Mouse (Mus musculus) common myeloid progenitor, adult 5-6 weeks (primary cell): Measurements from ENCODE around the gene Gfra1. TPM values are rescaled to one million over a fixed set of nuclear protein-coding genes. Genes with fewer than 3 reads are reported as not detected.

Source experiments
- ATAC-seq: replicated peaks from 2 replicates; pipeline ENCODE4 v1.8.0; 2016; ENCODE audit warnings: low read depth, mild to moderate bottlenecking, moderate TSS enrichment, inconsistent platforms; ENCODE audit not compliant: poor library complexity, severe bottlenecking
- total RNA-seq: library from RNA; stranded (forward); fragments of 200-1000, 187-1606 nt; gene quantifications from 2 replicates; pipeline ENCODE4 v1.2.3, GENCODE M21; 2017

Gfra1 gene
- total RNA-seq, 1 experiment from 2014 or later = 0.09 TPM

DNA sequence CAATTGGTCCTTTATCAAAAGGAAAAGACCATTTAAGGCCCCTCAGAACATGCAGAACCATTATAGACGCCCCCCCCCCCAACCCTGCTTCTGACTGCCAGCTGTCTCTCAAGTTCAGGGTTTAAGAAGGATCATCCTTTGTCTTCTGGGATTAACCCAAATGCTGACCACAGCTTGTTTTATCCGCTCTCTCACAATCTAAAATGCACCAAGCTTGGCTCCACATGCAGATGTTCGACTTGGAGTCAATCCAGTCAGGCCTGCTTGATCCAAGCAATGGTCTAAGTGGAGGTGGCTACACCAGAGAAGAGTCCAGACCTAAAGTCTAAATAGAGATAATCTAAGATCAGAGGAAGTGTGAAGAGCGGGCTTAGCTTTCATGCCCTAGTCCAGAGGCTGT is 114.4 kb downstream of the Gfra1 start:
- ATAC-seq = no peak

DNA sequence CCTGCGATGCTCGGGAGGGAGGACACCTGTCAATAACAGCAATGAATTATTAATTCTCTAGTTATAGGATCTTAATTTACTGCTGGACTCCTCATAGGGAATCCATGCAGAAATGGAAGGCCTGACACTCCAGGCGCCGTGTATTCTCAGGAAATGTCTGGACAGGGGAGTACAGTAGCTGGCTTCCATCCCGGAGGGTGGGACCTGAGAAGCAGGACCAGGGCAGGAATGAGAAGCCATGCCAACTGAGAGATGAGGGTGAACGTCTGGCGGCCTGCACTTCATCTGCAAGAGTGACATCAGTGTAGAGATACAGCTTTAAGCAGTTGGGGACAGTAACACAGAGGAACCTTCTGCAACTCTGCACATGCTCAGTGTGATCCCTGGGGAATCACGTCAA is 115.5 kb downstream of the Gfra1 start:
- no peak for ATAC-seq

DNA sequence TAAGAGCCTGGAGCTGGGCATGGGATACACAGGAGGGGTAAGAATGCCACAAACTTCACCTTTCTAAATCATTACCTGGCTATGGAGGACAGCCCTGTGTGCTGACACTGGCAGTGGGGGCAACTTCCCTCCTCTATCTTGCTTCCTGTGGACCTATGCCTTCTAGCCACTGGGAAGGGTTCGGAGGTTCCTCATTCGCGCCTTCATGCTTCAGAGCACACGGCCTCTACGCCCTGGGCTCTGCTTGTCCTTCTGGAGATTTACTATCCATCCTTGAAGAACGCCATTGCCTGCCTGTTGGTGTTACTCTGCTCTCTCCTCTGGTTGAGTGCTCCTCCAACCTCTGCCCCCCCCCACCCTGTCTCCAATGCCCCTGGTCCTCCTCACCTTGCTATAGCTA is 118.9 kb downstream of the Gfra1 start:
- peak; percentile 71; the same call in 1 of the 2 replicates for ATAC-seq

DNA sequence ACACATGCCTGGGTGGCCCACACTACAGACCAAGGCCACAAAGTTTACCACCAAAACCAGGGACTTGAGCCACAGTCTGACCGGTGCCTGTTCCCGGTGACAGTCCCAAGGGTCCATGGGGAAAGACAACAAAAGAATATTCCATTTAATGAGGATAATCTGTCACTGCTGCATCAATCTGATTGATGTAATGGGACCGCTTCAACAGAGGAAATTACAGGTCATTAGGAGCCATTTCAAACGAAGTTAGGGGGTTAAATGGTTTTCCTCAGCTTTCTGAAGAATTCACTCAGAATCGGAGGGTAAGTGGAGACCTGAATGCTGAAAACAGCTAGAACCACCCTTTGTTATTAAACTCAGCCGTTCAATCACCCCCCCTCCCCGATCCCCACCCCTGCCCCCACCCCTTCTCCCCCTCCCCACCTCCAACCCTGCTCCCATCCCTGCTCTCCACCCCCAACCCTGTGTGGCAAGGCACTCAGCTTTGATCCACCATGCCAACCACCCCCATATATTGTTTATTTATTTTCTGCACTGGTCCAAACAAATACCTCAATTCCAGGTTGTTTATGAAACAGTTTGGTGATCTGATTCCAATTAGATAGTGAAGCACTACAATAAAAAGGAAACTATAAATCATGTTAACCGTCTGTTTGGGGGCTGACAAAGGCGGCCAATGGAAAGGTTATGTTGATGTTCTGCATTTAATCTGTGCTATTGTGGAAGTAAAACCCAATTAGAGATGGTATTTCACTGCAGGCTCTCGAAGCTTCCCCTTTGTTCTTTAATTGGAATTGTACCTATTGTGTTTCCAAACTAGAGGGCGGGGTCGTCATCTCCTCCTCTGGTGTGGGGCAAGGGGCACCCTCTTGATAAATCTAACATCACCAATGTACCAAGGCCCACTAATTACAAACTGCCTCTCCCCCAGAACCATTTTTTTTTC is 119.9 kb downstream of the Gfra1 start:
- no peak for ATAC-seq

DNA sequence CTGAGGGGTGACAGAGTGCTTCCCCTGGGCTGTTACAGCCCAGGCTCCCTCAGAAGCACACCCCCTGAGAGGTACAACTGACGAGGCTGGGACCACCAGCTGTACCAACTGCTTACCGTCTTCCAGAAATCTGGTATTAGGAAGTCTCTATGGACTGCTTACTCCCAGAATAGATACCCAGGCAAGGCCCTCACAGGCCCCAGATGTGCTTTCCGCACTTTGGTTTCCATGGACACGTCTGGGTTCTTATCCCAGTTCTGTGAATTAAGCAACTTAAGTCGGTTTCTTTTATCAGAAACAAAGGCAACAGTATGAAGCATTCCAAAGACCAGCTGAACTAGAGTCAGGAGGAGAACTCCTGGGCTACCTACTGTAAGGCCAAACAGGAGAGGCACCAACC is 126.4 kb downstream of the Gfra1 start:
- ATAC-seq = no peak

DNA sequence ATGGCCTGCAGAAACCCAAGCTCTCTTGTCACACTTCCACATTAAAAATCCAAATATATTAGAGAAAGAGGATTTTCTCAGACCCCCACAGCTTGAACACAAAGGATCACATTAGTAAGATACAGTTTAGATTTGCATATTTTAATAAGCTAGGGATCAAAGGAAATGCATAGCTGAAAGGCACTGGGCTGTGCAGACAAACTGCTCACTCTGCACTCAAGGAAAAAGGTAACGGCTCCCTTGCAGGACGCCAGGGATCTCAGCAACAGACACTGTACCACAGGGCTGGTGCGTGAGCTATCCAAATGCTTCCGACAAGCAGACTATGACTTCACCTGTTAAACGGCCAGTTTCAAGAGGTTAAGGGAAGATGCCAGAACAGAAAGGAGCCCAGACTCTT is 127.7 kb downstream of the Gfra1 start:
- no peak for ATAC-seq

DNA sequence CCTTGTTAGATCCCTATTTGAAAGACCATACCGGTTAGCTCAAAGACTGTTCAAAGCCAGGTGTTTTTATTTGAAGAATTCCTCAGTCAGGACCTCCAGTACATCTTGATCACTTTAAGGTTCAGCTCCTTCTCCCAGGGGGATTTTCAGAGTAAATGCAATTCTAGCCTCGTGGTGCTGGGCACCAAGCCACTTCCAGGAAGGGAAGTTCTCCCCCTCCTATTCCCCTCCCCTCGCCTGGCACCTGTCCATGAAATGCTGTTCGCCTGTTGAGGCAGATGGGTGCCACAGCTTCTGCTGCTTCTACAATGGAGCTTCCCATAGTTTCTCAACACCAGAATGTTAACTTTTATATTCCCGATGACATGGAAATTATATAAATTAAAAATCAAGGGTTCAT is 139.2 kb downstream of the Gfra1 start:
- ATAC-seq = no peak

DNA sequence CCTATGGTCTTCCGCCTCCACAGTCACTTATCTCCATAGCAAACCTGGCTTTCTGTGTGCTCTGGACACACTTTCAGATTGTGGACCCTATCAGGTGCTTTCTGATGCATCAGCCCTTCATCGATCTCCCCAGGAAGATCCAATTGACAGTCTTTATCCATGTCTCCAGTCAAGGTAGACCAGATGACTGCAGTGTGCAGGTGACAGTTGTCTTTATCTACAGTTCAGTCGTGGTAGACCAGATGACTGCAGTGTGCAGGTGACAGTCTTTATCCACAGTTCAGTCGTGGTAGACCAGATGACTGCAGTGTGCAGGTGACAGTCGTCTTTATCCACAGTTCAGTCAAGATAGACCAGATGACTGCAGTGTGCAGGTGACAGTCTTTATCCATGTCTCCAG is 140.0 kb downstream of the Gfra1 start:
- ATAC-seq = no peak

DNA sequence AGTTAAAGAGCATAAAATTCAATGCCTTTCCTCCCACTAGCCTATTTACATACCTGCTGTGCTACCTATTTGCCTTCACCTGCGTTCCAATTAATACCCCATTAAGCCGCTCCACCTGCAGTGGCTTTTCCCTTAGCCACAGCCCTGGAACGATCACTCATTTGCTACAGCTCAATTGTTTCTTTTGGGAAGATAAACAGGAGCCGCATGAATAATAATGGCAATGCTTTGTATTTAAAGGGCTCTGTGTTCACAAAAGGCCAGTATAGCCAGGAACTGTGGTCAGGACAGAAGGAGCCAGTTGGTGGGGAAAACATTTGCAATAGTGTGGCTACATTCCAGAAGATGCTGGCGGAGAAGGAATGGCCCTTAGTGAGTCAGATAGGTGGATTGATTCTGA is 141.1 kb downstream of the Gfra1 start:
- no peak for ATAC-seq

DNA sequence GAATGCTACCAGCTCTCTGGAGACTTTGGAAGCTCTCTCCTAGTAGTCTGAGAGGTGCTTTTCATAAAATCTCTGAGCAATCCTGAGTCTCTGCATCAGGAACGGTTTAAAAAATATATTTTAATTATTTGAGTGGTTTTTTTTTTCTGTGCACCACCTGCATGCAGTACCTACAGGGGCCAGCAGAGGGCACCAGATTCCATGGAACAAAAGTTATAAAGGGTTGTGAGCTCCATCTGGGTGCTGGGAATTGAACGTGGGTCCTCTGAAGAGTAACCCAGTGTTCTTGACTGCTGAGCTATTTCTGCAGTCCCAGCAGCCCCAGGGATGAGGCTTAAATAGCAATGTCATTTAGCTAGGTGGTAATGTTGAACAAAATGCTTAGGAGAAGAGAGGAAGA is 141.9 kb downstream of the Gfra1 start:
- no peak for ATAC-seq

DNA sequence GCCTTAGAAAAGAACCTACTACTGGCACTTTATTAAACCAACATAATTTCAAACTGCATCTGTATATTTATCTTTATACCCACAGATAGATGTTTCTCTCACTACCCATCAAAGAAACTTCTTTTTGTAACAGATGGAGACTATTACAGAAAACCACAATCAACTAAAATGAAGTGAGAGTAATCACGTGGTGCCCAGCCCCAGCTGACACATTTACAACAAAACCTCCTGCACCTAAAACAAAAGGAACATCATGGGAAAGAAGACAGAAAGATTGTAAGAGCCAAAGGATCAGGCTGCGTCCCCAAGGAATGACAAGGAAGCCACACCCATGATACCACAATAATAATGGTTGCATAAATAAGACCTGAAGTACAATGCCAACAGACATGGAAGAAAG is 143.2 kb downstream of the Gfra1 start:
- no peak for ATAC-seq

DNA sequence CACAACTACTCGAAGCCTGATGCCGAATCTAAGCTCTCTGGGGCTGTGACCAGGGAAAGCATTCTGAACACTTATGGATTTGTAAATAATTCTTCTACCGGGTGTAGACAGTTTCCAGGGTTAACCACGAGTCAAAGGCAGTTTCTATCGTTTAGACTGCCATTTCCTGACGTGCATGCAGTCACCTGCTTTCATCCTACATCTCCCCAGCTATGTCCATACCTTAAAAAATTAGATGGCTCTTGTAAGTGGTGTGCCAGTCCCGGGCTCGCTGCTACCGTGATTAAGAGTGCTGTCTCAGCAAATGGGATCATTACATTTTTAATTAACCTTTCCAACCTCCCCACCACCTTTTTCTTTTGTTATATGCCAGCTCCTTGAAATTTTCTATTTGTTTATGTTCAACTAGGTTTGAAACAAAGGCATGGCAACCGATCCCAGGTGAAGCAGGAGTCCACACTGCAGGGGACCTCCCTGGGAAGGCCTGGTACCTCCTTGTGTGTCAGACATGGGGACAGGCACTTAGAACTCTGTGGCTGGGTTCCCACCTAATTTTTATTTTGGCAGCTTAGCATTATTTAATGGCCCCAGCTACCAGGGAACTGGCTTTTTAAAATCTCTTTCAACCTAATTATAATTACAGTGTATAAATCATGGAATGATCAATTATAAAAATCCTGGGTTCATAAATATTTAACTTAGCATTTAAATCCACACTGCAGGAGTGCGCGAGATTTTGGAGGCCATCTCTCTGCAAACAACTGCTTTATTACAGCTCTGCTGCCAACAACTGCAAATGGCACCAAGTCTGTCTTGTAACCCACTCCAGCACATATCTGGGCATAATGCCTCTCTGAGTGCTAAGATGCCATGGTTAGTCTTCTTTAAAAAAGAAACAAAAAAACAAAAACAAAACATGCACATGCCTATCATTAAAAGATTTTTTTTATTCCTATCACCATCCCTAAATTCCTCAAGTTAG is 145.1 kb downstream of the Gfra1 start:
- ATAC-seq = no peak

DNA sequence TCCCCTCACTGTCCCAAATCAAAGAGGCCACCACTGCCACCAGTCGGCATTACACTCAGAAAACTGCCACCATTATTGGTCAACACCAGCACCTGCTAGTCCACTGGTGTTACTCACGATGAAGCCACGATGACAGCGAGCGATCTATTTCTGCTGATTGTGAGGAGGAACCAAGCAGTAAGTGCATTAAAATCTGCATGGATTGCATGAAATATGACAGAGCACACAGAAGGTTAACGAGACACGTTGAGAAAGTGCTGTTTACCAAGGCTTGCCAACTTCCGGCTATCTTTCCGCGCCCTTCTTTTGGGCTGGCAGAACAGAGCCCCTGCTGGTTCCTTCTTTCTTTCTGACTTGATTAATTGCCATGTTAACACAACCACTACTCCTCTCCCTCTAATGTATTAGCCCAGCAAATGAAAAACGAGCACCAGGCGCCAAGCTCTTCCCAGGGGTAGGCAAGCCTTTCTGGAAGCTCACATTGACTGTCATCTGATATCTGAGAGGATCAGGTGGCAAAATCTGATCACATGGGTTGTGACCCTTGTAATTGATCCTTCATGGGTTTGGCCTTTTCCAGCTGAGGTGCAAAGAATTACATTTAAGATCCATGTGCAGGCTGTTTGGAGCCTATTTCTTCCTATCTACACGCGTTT is 146.0 kb downstream of the Gfra1 start:
- 0 out of 2 replicates have a peak, but pooled peaks have one; percentile 32 for ATAC-seq

DNA sequence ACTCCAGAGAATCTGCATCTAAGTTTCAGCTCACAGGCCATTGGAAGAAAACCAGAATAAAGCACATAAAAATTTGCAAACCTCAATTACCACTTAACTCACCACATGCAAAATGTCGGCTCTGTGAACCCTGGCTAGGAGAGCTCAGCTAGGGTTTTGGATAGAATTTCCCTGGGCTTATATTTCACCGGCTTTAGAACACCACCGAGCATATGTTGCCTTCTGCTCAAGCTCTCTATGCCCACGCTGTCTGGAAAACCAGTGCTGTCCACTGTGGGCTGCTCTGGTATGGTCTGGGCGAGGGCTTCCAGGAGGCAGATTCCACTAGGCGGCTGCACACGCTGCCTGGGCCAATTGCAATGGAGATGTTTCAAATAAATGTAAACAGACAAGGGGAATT is 154.6 kb downstream of the Gfra1 start:
- ATAC-seq = no peak

DNA sequence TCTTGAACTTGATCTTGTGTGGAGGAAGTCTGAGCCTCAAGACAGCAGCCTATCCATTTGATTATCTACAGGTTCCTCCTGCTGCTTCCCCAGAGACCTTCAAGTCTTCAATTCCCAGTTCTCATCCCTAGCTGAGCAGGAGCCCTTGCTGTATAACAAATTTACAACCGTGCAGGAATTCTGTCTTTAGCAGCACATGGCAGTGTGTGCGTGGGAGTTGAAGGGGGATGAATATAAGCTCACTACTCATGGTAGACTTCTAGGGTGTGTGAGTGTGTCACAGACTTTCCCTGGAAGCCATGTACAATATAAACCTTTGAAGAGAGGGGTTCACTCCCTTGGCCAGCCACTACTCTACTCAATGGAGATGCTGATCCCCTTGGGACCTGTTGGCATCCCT is 157.8 kb downstream of the Gfra1 start:
- no peak for ATAC-seq

DNA sequence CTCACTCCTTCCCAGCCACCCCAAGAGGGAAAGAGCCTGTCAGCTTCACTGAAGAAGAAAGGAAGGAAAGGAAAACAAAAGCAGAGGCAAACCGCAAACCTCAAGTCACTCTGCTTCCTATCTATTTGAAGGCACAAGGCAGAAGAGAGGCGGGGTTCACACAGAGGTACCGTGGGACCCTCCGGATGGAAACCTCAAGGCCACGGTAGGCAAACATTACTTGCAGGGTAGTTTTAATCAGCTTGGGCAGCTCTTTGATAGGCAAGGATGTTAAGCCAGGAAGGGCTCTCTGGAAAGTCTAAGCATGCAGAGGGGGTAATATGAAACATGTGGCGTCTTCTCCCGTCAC is 158.9 kb downstream of the Gfra1 start:
- peak; percentile 79 for ATAC-seq

DNA sequence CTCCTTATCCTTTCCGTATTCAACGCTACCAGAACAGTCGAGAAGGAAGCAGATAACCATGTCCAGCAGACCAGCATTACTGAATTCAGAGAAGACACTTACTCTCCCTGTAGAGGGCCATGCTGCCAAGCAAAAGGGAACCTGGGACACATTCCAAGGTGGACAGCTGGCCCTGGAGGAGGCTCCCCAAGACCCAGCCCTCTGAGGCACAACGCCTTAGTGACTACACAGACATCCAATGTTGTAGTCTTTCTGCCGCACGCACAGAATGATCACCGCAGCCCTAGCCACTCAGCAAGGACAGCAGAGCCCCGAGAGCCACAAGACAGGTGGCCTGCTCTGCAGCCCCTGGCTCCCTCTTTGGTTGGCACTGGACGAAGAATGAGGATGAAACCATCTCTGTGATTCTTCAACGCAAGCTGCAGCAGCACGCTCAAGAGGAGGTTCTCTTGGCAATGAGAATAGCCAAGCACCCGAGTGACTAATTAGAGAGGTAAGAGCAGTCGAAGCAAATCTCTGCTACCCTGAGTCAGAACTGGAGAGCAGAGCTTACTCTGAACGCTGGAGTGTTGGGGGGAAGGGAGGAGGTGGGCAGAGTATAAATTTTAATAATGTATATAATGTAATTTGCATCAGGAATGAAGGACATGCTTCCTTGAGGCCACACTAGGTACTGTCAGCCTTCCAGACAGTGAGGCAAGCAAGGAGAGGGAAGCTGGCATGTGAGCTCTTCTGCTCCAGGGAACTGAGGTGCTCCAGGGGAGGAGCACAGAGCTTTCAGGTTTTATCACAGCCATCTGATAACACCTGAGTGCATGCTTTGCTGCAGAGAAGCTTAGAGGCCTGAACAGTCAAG is 159.5 kb downstream of the Gfra1 start:
- no peak; the same call in 1 of the 2 replicates for ATAC-seq

DNA sequence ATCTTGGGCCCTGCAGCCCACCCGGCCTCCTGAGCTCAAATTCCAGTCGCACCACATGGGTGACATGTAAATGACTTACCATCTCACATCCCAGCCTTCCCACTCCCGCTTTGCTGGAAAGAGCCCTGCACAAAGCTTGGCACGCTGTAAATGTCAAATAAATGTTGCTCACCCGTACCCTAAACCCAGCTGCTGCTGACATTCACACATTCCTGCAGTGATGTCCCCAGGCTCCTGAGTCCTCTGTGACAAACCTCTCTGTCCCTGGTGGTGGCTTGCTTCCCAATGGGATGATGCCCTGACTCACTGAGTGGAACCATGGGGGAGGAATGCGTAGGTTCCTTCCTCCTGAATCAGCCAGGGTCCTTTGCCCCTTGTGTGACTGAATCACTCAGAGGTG is 167.6 kb downstream of the Gfra1 start:
- no peak for ATAC-seq

DNA sequence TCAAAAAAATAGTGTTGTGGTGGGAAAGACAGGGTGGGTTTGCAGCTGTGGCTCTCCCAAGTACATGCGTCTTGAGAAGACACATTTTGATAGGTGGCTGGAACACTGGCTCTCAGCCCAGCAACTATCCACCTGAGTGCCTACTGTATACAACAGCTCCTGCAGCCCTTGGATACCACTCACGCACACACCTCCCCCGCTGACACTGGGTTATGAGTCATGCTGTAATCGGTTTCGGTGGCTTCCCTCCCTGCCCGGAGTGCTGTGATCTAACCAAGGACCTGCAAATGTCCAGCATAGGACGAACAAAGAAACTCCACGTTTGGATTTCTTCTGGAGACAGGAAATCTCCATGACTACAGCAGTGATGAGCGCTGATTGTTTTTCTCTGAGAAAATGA is 180.4 kb downstream of the Gfra1 start:
- ATAC-seq = no peak

DNA sequence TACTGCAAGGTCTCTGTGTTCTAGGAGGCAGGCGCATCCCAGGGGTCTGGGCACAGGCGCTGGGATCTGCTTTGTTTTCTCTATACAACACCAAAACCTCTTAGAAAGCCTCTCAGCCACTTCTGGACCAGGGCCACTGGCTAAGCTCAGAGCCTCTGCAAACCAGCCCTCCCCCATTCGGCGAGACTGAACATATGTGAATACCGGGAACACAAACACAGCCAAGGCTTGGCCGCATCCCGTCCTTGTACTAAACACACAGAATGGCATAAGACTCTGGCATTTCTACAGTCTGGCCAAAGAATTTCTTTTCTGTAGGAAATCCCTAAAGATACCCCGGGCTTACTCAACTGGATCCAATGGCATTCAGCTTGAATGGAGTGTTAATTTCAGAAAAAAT is 183.9 kb downstream of the Gfra1 start:
- ATAC-seq = no peak
